Mouse (Mus musculus) ES-Bruce4 (cell line): Measurements from ENCODE around the gene Sh3bp5.

Experiments used
- CTCF ChIP-seq: IDR thresholded peaks from one replicate; pipeline ENCODE4 v1.8.1; 2011; ENCODE audit warnings: low read depth, low read length
- POLR2A ChIP-seq: IDR thresholded peaks from one replicate; pipeline ENCODE4 v1.8.1; 2011; ENCODE audit warnings: low read length; ENCODE audit not compliant: insufficient read depth

DNA sequence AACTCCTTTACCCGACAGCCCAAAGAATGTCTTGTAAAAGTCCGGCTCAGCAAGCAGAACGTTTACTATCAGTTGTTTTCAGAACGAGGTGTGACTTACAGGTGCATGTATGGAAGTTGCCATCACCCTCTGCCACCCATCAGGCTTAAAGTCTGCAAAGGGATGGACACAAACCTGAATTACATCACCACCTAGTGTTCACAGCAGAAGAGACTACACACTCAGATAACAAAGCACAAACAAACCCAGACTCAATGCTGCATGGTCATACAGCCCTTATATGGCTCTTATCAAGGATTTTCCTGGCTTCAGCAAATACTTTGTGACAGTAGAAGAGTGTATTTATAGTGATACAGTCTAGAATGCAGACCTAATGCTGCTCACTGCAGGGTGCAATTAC lies 108.2 kb downstream of the Sh3bp5 start:
- TF ChIP-seq CTCF (no peak), POLR2A (no peak)
